Mouse (Mus musculus): ENCODE results near the gene Cd24a.

Cd24a gene

GRCm38 (mm10) chr10:43577997-43578331 is at the start of gene Cd24a:
Gene Cd24a, plus strand, starts transcription at chr10:43578284.
- DNase-seq, result no peak

DNA sequence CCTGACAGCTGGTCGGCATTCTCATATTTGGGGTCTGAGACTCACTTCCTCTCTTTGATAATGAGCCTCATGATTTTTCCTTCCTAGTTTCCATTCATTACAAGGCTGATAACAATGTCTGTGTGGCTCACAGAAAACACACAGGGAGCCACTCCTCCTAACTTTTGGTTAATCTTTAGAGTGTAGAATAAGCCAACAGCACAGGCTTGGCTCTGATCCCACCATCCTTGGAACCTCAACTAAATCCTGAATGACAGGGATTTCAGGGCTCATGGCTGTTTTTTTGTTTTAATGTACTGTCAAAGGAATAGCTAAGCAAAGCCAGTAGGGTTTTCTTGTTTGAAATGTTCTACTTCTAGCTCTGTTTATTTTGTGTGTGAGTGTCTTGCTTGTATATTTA is 43.7 kb upstream of the Cd24a start:
- DNase-seq, result peak; percentile 55 to 73

GRCm38 (mm10) chr10:43537652-43538051 is 40.4 kb upstream of the Cd24a start:
- peak; percentile 68 to 78 for DNase-seq

DNA sequence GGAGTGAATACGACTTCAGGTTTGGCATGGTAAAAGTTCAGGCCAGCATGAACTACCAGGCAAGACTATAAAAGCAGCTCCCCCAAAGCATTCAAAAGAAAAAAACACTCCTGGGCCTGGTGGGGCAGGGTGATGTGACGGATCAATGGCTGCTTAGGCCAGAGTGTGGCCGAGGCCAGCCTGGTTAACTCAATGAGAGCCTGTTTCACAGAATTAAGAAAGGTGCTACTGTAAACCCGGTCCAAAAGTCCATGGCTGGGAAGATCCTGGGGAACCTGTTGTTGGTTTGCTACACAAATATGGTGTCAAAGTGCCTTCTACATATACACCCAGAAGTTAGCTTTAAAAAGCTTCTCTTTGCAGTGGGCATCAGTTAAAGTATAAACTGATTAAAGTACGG is 39.3 kb upstream of the Cd24a start:
- peak; percentile 59 to 65 for DNase-seq

GRCm38 (mm10) chr10:43539746-43540310 is 38.3 kb upstream of the Cd24a start:
- no peak for DNase-seq

GRCm38 (mm10) chr10:43540442-43541152 is 37.5 kb upstream of the Cd24a start, which contains the start of gene 1700021F05Rik:
Gene 1700021F05Rik, minus strand, starts transcription at chr10:43540994.
- DNase-seq, result peak; percentile 95 to 96

DNA sequence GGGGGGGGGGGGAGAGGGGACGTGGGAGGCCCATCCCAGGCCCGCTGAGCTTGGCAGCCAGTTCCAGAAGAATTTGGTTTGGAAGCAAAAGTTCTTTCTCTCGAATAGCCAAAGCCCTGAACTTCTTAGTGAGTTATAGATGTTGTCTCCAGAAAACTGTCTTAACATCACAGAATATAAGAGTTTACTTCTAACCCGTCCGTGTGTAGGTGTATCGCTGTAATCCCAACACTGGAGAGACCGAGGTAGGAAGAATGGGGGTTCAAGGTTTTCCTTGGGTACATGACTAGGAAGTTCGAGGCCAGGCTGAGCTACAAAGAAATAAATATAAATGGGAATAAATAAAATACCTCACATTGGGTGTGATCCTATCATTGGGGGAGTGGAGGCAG is 36.9 kb upstream of the Cd24a start:
- no peak for DNase-seq

DNA sequence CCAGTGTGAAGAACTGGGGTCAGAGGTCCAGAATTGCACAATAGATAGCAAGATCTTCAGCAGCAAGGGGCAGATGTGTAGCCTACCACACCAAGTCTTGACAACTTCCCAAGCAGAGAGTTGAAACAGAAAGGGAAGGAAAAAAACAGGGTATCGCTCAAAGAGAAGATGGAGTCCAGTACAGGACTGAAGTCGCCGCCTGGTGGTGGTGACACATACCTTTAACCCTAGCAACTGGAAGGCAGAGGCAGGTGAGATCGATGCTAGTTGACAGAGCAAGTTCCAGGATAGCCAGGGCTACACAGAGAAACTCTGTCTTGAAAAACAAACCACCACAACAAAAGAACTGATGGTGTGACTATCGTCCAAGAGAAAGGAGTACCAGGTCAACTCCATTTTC is 28.7 kb upstream of the Cd24a start:
- no peak for DNase-seq

DNA sequence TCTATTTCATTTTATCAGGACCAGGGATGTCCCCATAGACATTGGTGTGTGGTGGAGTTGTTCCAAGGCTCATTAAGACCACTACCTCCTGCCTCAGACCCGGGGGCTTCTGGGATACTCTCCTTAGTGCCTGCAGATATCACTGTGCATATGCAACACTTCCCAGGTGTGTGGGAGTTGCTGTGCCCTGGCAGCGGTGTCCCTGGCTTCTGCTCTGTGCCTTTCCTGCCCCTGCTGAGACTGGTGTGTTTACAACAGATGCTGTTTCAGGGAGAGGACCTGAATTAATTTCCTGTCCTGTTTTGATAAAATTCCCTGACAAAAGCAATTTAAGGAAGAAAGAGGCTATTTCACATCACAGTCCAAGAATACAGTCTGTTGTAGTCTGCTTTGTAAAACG is 27.2 kb upstream of the Cd24a start:
- no peak for DNase-seq

DNA sequence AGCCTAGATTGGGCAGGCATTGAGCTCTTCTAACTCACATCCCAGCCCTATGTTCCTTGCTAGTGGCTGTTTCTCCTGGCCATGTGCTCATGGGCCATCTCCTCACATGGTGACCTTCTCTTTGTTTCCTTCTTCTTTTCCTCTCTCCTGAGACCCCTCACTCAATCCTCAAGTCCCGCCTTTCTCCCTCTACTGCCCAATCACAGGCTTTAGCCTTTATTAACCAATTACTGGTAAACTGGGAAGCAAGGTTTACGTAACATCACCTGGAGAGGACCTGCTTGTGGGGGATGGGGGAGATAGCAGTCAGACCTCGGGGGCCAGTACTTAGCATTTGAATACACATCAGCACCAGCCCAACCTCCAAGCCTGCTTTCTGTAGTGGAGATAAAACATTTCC is 26.7 kb upstream of the Cd24a start:
- DNase-seq, result no peak

DNA sequence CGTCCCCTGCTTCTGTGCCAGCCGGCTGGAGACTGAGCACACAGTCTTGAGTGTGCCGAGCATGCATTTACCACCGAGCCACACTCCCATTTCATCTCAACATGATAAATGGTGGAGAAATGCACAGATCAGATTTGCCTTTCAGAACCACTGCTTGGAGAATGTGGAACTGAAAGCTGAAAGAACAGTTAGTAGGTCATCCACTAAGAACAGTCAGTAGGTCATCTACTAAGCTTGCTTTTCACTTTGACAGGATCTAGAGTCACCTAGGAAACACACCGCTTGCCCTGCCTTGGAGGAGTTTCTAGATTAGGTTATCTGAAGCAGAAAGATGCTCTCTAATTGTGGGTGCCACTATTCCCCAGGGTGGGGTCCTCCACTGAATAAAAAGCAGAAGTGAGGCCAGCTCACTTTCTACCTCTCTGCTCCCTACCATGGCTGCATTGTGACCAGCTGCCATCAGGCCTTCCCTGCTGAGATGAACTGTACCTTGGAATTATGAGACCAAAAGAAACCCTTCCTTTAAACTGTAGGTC is 20.4 kb upstream of the Cd24a start:
- no peak for DNase-seq

DNA sequence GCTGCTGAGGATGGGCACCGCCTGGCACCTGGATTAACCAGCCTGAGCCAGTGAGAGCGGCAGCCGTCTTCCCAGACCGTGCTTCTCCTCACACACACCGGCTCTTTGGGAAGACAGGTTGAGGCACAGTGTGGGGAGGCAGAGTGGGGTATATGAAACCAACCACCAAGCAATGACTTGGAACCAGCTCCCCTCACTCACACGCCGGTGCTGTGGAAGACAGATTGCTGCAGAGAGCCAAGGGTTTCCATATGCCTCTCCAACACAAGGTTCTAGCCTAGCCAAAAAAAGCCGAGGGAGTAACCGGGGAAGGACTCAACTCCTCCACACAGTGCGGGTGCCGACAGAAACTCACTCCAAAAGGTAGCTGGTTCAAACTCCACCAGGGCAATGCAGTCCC is 18.8 kb upstream of the Cd24a start:
- no peak for DNase-seq

GRCm38 (mm10) chr10:43560765-43561164 is 17.3 kb upstream of the Cd24a start:
- no peak for DNase-seq

- no peak for DNase-seq
These were observed 16.8 kb upstream of the Cd24a start for GRCm38 (mm10) chr10:43561311-43561710.

DNA sequence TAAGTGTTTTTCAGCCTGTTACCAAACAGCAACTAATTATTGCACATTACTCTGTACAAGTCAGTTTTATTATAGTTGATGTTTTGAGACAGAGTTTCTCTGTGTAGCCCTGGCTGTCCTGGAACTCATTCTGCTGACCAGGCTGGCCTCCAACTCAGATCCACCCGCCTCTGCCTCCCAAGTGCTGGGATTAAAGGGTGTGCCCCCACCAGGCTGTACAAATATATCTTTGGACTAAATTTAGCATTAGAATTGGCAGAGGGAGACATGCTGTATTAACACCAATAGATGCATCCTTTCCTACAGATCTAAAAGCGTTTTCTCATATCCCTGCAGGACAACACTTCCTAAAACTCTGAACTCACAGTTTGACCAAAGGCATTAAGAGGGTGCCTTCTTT is 3.7 kb upstream of the Cd24a start:
- no peak for DNase-seq

DNA sequence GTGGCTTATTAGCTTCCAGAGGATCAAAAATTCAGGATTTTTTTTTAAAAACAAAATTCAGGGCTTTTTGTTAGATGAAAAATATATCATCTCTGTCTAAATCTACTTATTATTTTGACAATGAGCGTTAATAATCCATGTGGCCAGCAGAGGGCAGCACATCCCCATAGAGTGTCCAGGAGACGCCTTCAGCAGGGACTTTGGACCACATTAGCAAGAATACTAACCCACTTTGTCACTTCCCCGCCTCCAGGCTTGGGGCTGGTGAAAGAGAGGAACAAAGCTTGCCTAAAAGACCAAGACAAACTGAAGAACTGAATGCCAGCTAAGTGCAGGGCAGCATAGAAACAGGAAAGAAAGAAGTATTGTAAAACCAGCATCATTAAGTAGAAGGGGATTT is 3.1 kb upstream of the Cd24a start:
- peak; percentile 66 to 90 for DNase-seq

DNA sequence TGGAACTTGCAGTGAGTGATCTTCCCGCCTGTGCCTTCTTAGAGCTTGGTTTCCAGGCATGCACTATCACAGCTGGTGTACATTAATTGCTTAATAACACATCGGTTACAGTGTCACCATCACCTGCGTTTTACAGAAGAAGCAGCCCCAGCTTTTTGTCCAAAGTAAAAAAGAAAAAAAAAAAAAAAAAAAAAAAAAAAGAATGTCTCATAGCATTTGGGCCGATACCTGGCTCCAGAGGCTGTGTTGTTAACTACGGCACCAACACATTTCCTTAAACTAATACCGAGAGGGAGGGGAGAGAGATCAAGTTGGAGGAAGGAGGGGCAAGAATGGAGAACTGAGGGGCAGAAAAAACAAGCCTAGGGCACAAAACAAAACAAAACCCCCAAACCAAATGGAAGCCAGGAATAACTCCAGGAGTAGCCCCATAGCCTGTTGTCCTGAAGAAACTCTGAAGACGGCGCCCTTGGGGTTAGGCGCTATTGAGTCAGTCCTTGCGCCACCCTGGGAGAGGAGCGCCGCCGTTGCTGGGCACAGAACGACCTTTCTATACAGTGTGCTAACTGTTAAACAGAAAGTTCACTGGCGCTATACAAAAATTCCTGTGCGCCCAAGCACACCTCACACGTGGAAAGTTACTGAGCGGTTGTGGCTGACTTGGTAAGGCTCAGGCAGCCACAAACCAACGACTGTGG is 636 bp upstream of the Cd24a start:
- peak; percentile 23 to 31 for DNase-seq

DNA sequence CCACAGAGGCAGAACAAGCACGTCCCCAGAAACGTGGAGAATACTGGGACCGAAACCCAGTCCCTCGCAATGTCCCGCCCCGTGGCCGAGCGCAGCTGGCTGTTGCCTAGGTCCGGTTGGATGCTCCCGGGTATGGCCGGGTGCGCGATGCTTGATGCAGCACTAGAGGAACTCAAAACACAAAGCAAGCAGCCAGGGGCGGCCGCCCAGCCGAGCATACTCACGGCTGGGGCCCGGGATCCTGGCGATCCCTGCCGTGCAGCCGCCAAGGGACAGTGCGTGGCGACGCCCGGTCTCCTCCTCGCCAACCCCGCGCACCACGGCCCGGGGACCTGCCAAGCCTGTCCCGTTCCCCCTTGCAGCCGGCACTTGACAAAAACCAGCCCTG is 276 bp downstream of the Cd24a start:
- peak; percentile 39 to 44 for DNase-seq

DNA sequence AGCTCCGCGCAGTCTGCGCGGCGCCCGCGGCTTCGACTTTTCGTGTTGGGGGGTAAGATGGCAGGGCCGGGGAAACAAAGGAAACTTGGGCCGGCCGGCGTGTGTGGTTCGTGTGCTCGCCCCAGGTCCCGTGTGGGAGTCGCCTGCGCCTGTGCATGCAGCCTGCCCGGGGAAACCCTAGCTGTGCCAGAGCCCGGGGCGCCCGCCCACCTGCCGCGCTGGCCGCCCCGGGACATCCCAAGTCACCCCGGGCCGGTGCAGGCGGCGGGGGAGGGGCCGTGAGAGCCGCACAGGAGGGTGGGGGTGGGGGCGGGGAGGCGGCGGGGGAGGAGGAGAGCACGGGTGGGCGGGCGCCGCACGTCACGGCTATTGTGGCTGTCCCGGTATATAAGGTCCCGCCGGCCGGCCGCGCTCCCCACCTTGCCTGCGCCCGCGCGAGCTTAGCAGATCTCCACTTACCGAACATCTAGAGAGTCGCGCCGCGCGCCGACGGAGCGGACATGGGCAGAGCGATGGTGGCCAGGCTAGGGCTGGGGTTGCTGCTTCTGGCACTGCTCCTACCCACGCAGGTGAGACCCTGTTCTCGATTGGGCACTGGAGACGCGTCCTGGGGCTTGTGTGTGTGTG is 783 bp downstream of the Cd24a start:
- DNase-seq, result peak; percentile 80 to 83

DNA sequence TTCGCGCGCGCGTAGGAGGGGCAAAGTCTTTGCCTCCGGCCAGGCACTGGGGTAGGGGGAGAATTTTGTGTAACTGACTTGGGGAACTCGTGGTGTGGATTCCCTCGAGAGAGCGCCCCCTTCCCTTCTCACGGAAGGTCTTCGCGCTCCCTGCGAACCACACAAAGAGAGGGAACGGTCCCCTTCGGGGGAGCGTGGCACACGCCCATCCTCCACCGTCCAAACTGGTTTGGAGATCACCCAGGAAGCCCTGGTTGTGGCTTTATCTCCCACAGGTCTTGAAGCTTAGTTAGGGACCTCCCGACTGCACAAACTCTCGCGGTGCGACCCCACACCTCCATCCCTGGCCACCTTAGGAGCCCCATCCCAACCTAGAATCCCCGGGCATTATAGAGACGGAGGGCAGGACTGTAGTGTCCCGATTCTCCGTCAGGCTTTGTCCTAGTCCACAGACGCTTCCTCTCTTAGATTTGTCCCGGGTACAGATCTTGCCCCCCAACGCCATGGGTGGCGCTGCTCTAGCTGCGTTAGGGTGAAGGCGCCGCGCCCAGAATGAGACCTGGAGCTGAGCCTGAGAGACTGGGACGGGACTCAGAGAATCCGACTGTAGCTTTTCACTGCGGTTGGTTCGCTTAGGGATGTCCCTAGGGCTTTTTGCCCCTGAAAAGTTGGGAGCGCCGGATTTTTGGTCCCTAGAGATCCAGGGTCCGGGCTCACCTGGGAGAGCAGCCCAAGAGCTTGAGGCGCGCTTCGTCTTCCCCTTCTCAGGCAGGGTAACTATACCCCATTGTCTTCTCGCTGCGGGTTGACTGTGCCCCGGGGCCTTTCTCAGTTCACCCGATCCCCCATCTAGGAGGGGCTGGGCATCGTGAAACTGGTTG is 1.5 kb downstream of the Cd24a start:
- DNase-seq, result peak; percentile 36 to 45

DNA sequence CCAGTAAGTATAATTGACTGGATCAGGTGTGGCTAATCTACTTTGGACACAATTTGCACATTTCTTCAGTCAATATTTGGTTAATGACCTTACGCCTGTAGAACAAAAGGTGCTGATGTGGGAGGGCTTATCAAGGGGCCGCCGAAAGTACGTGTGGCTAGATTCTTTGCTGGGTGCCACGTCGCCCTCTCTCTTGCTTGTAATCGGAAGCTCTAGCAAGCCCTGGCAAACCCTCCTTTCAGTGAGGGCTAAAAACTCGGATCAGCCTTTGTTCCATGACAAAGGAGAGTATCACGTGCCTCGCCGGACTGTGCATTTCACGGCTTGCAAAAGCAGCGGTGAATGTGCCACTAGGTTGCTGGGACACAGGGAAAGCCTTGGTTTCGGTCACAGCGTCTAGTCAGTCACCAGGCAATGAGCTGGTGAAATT is 2.6 kb downstream of the Cd24a start:
- DNase-seq, result peak; percentile 32 to 42

- DNase-seq, result no peak
These were observed 3.2 kb downstream of the Cd24a start for GRCm38 (mm10) chr10:43581260-43581659.

DNA sequence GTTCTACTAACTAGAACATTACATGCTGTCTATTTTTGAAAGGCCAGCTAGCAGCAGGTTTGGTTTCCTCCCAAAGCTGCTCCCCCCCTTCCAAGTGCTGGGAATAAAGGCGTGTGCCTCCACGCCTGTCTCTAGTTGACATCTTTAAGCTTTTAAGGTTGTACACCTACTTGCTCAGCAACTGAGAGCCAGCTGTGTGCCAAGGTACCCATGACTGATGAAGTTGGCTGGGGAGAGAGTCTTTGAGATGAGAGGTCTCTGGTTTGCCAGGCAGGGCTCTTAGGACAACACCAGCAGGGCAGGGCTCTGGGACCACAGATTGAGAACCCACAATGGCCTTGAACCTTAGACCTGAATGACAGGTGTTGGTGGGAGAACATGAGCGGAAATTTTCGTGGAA is 6.5 kb downstream of the Cd24a start:
- no peak for DNase-seq

All from kidney, adult 8-10 months (tissue).